Mouse (Mus musculus): ENCODE data around the gene Slc7a5.

Gene Slc7a5

GRCm38 (mm10) chr8:121906542-121907512 is 667 bp downstream of the Slc7a5 start:
- DNase-seq: peak; percentile 57

DNA sequence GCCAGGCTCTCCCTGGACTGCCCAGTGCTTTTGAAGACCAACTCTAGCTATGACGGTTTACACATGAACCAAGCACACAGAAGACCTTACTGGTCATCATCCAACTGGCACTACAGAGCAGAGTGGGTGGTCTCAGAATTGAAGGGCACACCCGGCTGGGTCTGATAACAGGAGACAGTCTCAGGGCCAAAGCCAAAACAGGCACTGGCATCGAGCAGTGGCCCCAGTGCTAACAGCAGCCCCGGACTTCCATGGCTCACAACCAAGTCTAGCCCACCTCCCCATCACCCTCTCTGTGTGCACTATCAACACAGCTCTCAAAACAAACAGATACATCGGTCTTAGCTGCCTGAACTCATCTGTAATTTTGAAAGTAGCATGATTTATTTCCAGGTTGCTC is 1.6 kb downstream of the Slc7a5 start:
- DNase-seq: no peak

DNA sequence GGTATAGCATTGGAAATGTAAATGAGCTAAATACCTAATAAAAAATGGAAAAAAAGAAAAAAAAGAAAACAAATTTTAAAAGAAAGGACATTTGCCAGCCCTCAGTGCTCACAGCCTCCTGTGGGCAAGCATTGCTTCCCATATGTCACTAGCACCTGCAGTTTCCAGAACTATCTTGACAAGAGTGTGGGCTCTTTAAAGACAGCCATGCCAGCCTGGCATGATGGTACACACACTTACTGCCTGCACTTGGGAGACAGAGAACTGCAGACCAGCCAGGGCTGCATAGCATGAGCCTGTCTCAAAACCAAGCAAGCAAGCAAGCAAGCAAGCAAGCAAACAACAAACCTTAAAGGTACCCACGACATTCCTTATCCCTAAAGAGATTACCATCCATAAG is 2.1 kb downstream of the Slc7a5 start:
- no peak for DNase-seq

DNA sequence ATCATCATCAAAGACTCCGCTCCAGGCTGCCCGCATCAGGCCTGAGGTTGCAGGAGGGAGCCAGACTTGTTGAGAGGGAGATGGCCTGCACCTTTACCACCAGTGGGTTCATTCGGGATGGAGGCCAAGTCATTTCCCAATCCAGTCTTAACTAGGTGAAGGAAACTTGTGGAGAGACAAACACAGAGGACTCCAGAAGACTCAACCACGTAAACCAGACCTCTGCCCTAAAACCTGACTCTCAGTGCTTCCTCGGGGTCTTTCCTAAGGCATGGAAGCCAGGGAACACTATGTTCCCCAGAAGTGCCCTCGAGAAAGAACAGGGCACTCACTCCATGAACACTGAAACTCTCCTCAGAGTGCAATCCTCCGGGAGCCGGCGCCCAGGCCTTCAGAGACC is 2.5 kb downstream of the Slc7a5 start:
- no peak for DNase-seq

DNA sequence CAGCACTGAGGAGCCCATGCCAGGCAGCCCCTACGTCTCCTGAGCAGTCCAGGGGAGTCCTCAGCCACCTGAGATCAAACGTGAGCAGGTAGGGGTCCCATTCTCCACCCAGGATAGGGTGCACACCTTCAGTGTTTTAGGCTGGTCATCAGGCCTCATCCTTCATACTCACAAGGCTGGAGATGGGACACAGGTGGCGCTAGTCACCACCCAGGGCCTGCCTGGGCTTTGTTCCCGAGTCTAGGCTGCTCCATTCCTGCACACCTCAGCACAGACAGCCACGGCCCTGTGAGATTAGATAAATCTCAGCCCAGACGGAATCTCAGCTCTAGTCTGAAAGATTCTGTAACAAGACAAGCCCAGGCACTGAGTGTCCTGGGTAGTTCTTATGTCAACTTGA is 3.5 kb downstream of the Slc7a5 start:
- no peak for DNase-seq

- DNase-seq: no peak
Observed at GRCm38 (mm10) chr8:121901498-121902236, 5.8 kb downstream of the Slc7a5 start.

GRCm38 (mm10) chr8:121899180-121900044 is 8.1 kb downstream of the Slc7a5 start:
- DNase-seq: no peak

- DNase-seq: peak; percentile 62
Observed at GRCm38 (mm10) chr8:121898401-121898931, 9.0 kb downstream of the Slc7a5 start.

DNA sequence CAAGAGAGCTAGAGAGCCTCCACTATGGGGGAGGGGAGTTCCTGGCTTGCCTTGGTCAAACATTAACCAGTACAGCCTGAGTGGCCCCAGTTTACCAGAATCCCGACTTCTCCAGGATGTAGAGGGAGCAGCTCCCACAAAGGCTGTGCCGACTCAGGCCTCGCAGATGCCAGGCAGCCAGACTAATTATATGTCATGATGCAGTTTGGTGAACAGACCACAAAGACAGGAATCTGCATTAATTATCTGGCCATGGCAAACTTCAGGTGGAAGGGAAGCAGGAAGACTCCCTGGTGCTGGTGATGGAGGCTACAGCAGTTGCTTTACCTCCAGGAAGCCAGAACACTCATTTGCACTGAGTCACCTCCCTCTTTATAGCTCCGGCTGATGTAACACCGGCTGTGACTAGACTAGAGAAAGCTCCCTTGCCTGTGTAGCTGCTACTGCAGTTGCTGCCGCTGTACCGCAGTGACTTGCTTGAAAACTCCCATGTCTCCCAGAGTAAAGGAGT is 9.6 kb downstream of the Slc7a5 start:
- DNase-seq: no peak

DNA sequence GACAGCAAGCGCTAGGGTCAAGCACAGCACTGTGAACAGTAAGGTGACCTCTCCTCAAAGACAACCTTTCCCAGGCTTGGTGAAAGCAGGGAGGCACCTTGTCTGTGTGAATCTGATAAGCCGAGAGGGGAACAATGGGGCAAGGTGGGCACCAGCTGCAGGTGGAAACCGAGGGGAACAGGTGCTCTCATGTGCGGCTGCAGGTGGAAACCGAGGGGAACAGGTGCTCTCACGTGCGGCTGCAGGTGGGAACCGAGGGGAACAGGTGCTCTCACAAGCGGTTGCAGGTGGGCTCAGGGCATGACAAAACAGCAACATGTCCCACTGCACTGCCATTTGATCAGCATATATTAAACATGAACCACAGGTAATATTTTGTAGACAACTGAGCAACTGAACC is 10.3 kb downstream of the Slc7a5 start:
- DNase-seq: no peak

DNA sequence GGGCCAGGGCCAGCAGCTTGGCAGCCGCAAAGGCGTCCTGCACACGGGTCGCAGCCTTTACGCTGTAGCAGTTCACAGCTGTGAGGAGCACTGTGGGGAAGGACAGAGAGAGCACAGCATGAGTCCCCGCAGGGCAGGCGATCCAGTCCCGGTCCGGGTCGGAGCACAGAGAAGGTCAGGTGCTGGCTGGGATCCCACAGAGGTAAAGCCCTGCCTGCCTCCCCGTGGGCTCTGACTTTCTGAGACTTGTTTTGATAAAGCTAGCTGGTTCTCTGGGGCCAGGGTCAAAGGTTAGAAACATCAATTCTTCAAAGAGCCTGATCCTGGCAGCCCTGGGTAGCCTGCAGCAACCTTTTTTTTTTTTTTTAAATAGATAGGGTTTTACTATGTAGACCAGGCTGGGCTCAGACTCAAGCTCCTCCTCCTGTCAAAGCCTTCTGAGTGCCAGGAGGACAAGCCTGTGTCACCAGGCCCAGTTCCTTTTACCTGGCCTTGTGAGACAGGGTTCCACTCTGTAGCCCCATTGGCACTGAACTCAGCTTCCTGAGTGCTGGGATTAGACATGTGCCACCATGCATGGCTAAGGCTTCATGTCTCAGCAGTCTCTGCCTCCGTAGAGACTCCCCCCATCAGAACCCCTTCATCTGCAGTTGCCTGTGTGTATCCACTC is 10.9 kb downstream of the Slc7a5 start:
- DNase-seq: no peak

DNA sequence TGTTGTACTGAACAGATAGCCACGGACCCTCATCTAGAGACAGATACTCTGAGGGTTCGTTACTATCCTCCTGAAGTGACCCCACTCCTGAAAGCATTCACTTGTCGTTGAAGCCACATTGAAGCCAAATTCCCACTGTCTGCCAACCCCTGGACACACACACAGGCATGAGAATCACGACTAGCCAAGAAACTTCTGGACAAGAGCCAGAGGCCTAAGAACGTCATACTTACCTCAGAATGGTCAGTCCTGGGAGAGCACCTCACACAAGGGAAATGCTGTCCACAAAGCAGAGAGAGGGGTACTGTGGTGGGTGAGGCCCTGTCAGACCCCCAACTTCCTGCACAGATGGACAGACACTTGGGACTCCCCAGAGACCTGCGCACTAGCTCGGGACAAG is 11.6 kb downstream of the Slc7a5 start:
- no peak for DNase-seq

DNA sequence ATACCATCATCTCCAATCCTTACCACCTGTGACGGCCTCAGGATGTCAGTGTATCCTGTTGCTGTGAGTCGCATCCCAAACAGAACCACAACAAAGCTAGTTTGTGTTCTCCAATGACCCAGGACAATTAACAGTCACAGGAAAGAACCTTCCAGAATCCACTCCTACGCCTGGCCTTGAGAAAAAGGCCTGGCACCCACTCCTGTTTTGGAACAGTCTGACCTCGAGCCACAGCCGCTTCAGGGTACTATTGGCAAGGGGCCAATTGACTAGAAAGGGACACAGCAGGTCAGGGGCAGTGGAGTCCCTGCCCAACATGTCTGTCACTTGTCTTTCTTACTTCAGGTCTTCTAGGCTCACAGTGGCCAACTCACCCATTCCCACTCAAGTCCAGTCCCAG is 14.6 kb downstream of the Slc7a5 start:
- DNase-seq: no peak

DNA sequence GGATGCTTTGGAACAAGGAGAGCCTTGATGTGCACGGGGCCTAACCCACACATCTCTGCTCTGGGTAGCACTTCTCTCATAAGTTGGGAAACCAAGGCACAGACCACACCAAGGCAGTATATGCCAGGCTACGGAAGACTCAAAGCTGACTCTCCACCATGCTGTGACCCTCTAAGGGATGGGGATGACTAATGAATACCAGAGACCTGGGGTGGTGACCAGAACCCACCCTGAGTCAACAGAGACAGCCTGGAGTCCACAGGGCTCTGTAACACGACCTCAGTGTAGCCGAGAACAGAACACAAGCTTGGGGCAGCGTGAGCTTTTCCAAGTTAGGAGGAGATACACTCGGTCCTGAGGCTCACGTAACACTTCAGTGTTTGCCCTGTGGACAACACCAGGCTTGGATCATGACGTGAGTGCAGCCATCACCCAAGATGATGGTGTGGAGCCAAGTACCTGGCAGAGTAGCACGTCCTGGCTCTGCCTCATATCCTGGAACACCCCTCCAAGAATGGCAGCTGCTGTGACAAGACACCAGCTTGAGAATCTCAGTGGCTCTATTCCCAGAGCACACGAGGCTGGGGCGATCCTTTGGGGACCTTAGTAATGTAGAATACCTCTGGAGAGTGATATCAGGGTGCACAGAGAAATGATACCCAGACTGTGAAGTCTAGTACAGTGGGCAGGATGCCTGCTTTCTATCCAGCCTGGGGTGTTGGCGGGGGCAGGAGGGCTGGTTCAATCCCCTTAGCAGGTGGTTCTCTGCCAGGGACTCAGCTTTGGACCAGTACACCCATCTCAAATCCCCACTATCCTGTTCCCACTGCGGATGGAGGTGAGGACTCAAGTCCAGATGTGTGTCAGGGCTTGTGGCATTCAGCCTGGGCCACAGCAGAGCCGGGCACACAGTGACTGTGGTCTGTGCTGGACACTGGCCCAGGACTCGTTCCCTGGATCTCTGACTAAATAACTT is 17.4 kb downstream of the Slc7a5 start:
- DNase-seq: no peak

GRCm38 (mm10) chr8:121889317-121889716 is 18.2 kb downstream of the Slc7a5 start:
- DNase-seq: no peak

GRCm38 (mm10) chr8:121887547-121887946 is 19.9 kb downstream of the Slc7a5 start:
- DNase-seq: no peak

DNA sequence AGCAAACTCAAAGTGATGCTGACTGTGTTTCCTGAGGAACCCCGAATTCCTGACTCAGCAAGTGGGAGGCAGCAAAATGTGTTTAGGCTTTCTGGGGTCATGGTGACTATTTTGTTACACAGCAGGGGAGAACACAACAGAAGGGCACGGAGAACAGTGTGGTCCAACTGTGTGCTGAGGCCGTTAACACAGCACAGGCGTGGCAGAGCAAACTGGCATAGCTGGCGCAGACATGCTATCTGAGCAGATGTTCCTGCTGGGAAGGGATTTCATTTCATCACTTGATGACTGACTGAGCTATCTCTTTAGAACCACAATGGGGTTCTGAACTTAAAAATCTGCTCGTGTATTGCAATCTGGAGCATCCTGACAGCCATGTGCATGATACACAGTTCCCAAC is 22.1 kb downstream of the Slc7a5 start:
- DNase-seq: no peak

GRCm38 (mm10) chr8:121885001-121885400 is 22.5 kb downstream of the Slc7a5 start:
- DNase-seq: no peak

GRCm38 (mm10) chr8:121884181-121884580 is 23.3 kb downstream of the Slc7a5 start:
- no peak for DNase-seq

GRCm38 (mm10) chr8:121881921-121882320 is 25.6 kb downstream of the Slc7a5 start:
- DNase-seq: no peak

DNA sequence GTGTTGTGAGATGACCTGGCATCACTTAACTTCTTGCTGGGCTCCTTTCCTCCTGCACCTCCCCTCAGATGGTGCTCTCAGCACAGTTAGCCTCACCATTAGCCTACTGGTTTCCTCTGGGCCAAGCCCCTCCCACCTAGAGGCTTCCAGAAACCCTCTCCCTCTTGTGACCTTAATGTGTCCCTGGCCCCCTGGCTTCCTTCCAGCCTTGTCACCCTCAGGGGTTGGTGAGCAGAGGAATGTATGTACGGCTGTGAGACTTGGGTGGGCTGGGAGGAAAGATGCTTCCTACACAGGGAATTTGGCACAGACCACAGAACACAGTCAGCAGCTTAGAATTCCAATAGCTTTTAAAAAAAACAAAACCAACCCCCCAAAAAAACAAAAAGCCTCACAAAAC is 26.7 kb downstream of the Slc7a5 start:
- no peak for DNase-seq
